Mouse (Mus musculus): ENCODE results near the gene Chst15. TPM values are rescaled to one million over a fixed set of nuclear protein-coding genes. Genes with fewer than 3 reads are reported as not detected.
A peak's percentile ranks its signal among the peaks of the same experiment; 100 is the strongest.

Chst15 gene
- polyA plus RNA-seq, 1 experiment from 2014 or later: 12.8 TPM

- H3K9ac ChIP-seq (ENCODE audit: low read depth, low read length): no peak overlapping the region
- no peaks in the 10 kb centered on the region for H3K27me3 ChIP-seq (replicated peaks; ENCODE audit: control insufficient read depth, insufficient read depth, low read length)
- no peak overlapping the region for H3K27ac ChIP-seq (ENCODE audit: low read depth, low read length)
- H3K9me3 ChIP-seq (ENCODE audit: control insufficient read depth, low read length): no peaks in the 10 kb centered on the region
- no peak for DNase-seq (ENCODE audit: low spot score)
- H3K4me2 ChIP-seq: no peak overlapping the region
- peaks cover 4% of the 10 kb centered on the region for H3K4me1 ChIP-seq (replicated peaks; ENCODE audit: control insufficient read depth, insufficient read depth, low read length)
- no peaks in the 10 kb centered on the region; the same call in 1 of the 2 replicates for H3K36me3 ChIP-seq (ENCODE audit: control insufficient read depth, insufficient read depth, low read length)
- ATAC-seq (replicated peaks; ENCODE audit: low FRiP score): no peak
- no peak overlapping the region for H3K4me3 ChIP-seq (ENCODE audit: low read depth, low read length)
- WGBS: 75% methylated on average over 4 of the region's 4 CpGs
These were observed 49.1 kb downstream of the Chst15 start for GRCm38 (mm10) chr7:132267721-132268498.

DNA sequence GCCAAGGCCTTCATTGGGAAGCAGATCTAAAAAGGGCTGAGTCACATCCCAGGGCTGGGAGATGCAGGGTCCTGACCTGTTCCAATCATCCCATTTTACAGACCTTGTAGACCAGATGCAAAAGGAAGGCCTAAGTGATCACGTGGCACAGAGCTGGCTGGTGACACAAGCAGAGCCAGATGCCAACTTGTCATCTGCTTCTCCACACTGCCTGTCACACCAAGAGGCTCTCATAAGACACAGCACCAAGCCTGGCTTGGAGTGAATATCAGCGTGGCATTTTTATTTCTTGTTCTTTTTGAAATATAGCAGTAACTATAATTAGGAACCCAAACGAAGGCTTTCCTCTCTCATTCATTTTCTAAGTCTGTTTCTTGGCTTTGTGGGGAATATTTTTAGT is 52.3 kb downstream of the Chst15 start:
- no peak for DNase-seq (ENCODE audit: low spot score)

DNA sequence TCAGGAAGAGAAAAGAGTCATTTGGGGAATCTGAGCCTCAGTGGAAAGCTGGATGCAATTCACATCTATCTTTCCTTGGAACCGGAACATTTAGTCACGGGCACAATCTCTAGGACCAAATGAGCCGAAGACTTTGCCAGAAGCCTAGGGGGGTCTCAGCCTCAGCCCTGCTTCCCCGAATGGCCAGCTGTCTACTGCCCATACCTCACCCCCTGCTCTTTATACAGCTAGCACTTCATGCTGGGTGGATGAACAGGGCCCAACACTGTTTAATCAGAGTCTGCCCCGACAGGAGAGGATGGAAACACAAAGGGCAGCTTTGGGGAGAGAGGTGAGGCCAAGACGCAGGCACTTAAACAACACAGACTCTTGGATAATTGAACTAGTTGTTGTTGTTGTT is 53.8 kb downstream of the Chst15 start:
- 79% methylated on average over 6 of the region's 6 CpGs for WGBS
- H3K4me1 ChIP-seq (replicated peaks; ENCODE audit: control insufficient read depth, insufficient read depth, low read length): peaks cover 15% of the 10 kb centered on the region
- H3K27me3 ChIP-seq (replicated peaks; ENCODE audit: control insufficient read depth, insufficient read depth, low read length): no peaks in the 10 kb centered on the region
- H3K4me3 ChIP-seq (ENCODE audit: low read depth, low read length): no peak overlapping the region
- H3K4me2 ChIP-seq: no peak overlapping the region
- no peaks in the 10 kb centered on the region; the same call in 1 of the 2 replicates for H3K36me3 ChIP-seq (ENCODE audit: control insufficient read depth, insufficient read depth, low read length)
- no peak overlapping the region for H3K9ac ChIP-seq (ENCODE audit: low read depth, low read length)
- no peak for ATAC-seq (replicated peaks; ENCODE audit: low FRiP score)
- no peak for DNase-seq (ENCODE audit: low spot score)
- H3K9me3 ChIP-seq (ENCODE audit: control insufficient read depth, low read length): no peaks in the 10 kb centered on the region
- H3K27ac ChIP-seq (ENCODE audit: low read depth, low read length): no peak overlapping the region

More for the DNA sequence above, 52.3 kb downstream of the Chst15 start:
- H3K9ac ChIP-seq (ENCODE audit: low read depth, low read length): no peak overlapping the region
- no peak overlapping the region for H3K4me2 ChIP-seq
- ATAC-seq (replicated peaks; ENCODE audit: low FRiP score): no peak
- peaks cover 15% of the 10 kb centered on the region for H3K4me1 ChIP-seq (replicated peaks; ENCODE audit: control insufficient read depth, insufficient read depth, low read length)
- WGBS: 79% methylated on average over 3 of the region's 3 CpGs
- no peaks in the 10 kb centered on the region for H3K27me3 ChIP-seq (replicated peaks; ENCODE audit: control insufficient read depth, insufficient read depth, low read length)
- no peak overlapping the region for H3K27ac ChIP-seq (ENCODE audit: low read depth, low read length)
- H3K4me3 ChIP-seq (ENCODE audit: low read depth, low read length): no peak overlapping the region
- H3K36me3 ChIP-seq (ENCODE audit: control insufficient read depth, insufficient read depth, low read length): no peaks in the 10 kb centered on the region; the same call in 1 of the 2 replicates
- H3K9me3 ChIP-seq (ENCODE audit: control insufficient read depth, low read length): no peaks in the 10 kb centered on the region

DNA sequence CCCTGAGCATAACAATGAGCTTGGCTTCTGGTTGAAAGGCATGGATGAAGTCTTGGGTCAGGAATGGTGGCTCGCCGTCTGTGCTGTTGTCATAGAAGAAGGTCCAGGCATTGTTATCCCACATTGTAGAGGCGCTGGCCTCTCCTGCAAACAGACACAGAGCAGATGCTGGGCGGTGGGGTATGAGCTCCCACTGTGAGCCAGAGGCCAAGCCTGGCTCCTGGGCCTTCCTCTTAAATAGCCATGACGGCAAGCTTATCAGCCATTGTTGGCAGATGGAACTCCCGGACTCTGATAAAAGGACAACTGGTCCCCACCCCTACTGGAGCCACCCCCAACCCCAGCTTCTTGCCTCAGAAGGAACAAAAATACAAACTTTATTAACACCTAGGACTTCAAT is 54.3 kb downstream of the Chst15 start:
- ATAC-seq (replicated peaks; ENCODE audit: low FRiP score) (peak; percentile 72), DNase-seq (ENCODE audit: low spot score) (no peak)
- Histone ChIP-seq H3K27me3 (replicated peaks; ENCODE audit: control insufficient read depth, insufficient read depth, low read length) (no peaks in the 10 kb centered on the region), H3K9ac (ENCODE audit: low read depth, low read length) (no peak overlapping the region), H3K4me2 (peak overlapping the region; percentile 43; the same call in 1 of the 2 replicates), H3K27ac (ENCODE audit: low read depth, low read length) (no peak overlapping the region), H3K9me3 (ENCODE audit: control insufficient read depth, low read length) (no peaks in the 10 kb centered on the region), H3K4me1 (replicated peaks; ENCODE audit: control insufficient read depth, insufficient read depth, low read length) (peaks cover 15% of the 10 kb centered on the region), H3K4me3 (ENCODE audit: low read depth, low read length) (no peak overlapping the region), H3K36me3 (ENCODE audit: control insufficient read depth, insufficient read depth, low read length) (no peaks in the 10 kb centered on the region; the same call in 1 of the 2 replicates)
- 48% methylated on average over 6 of the region's 6 CpGs for WGBS

DNA sequence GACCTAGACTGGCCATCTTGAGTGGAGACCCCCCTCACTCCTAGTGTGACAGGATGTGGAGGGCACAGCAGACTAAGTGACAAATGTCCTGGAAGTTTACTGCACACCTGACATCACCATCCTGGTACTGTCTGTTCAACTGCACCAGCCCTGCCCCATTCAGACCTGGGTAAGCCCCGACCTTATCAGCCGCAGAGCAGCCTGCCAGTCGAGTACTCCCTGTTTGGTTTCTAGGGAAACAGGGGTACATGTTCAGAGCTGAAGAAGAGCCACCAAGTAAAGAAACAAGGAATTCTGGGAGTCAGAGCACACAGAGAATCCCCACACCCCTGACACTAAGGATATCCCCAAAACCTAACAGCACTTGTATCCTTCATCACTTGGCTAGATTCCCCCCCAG is 55.1 kb downstream of the Chst15 start:
- DNase-seq (ENCODE audit: low spot score) (no peak), ATAC-seq (replicated peaks; ENCODE audit: low FRiP score) (peak; percentile 93)
- Histone ChIP-seq H3K4me3 (ENCODE audit: low read depth, low read length) (no peak overlapping the region), H3K27ac (ENCODE audit: low read depth, low read length) (no peak overlapping the region), H3K9me3 (ENCODE audit: control insufficient read depth, low read length) (no peaks in the 10 kb centered on the region), H3K27me3 (replicated peaks; ENCODE audit: control insufficient read depth, insufficient read depth, low read length) (no peaks in the 10 kb centered on the region), H3K9ac (ENCODE audit: low read depth, low read length) (no peak overlapping the region), H3K4me1 (replicated peaks; ENCODE audit: control insufficient read depth, insufficient read depth, low read length) (peaks cover 15% of the 10 kb centered on the region), H3K4me2 (peak overlapping the region; percentile 43; the same call in 1 of the 2 replicates), H3K36me3 (ENCODE audit: control insufficient read depth, insufficient read depth, low read length) (no peaks in the 10 kb centered on the region)
- WGBS: 18% methylated on average over 3 of the region's 3 CpGs

DNA sequence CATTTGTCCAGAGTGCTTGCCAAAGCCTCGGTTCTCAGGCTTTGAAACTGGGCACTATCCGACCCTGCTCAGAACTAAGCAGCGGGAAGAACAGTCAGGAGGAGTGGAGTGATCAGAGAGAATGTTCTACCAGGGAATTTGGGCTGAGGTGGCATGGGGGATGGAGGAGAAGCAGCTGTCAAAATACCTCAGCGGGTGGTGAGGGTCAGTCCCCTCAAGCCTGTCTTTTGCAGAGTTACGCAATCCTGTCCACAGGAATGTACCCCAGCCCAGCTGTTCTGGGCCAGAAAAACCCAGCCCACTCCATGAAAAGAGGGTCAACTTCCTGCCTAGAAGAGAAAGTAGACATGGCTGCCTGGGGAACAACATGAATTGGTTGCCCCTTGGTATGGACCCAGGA is 56.4 kb downstream of the Chst15 start:
- ATAC-seq (replicated peaks; ENCODE audit: low FRiP score) (no peak), DNase-seq (ENCODE audit: low spot score) (no peak)
- Histone ChIP-seq H3K9ac (ENCODE audit: low read depth, low read length) (no peak overlapping the region), H3K36me3 (ENCODE audit: control insufficient read depth, insufficient read depth, low read length) (no peaks in the 10 kb centered on the region), H3K4me3 (ENCODE audit: low read depth, low read length) (no peak overlapping the region), H3K27ac (ENCODE audit: low read depth, low read length) (no peak overlapping the region), H3K27me3 (replicated peaks; ENCODE audit: control insufficient read depth, insufficient read depth, low read length) (no peaks in the 10 kb centered on the region), H3K4me1 (replicated peaks; ENCODE audit: control insufficient read depth, insufficient read depth, low read length) (peaks cover 15% of the 10 kb centered on the region), H3K4me2 (no peak overlapping the region), H3K9me3 (ENCODE audit: control insufficient read depth, low read length) (no peaks in the 10 kb centered on the region)
- WGBS: 77% methylated on average over 5 of the region's 5 CpGs

- DNase-seq (ENCODE audit: low spot score): no peak
- Histone ChIP-seq H3K4me2 (no peak overlapping the region), H3K27ac (ENCODE audit: low read depth, low read length) (no peak overlapping the region), H3K4me1 (replicated peaks; ENCODE audit: control insufficient read depth, insufficient read depth, low read length) (peaks cover 15% of the 10 kb centered on the region), H3K9ac (ENCODE audit: low read depth, low read length) (no peak overlapping the region), H3K36me3 (ENCODE audit: control insufficient read depth, insufficient read depth, low read length) (no peaks in the 10 kb centered on the region), H3K27me3 (replicated peaks; ENCODE audit: control insufficient read depth, insufficient read depth, low read length) (no peaks in the 10 kb centered on the region), H3K9me3 (ENCODE audit: control insufficient read depth, low read length) (no peaks in the 10 kb centered on the region), H3K4me3 (ENCODE audit: low read depth, low read length) (no peak overlapping the region)
- WGBS: 44% methylated on average over 7 of the region's 7 CpGs
- ATAC-seq (replicated peaks; ENCODE audit: low FRiP score): no peak
These were observed 58.2 kb downstream of the Chst15 start for GRCm38 (mm10) chr7:132258817-132259216.

DNA sequence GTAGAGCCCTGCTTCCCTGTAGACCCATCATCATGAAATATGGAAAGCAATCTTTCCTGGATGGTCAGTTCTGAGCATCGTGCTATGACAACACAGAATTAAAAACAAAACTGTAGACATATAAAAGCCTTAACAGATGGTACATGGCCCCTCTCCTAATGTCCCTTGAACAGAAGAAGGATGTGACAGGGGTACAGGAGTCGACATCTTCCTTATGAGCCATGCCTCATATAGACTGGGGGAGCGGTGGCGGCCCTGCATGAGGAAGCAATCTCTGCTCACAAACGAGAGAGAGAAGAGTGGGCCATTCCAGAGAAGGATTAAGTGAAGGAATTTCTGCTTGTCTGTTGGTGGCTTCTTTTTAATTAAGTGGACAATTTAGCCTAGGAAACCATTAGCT is 58.8 kb downstream of the Chst15 start:
- H3K4me3 ChIP-seq (ENCODE audit: low read depth, low read length): no peak overlapping the region
- WGBS: 76% methylated on average over 5 of the region's 5 CpGs
- ATAC-seq (replicated peaks; ENCODE audit: low FRiP score) (no peak), DNase-seq (ENCODE audit: low spot score) (no peak)
- no peak overlapping the region for H3K9ac ChIP-seq (ENCODE audit: low read depth, low read length)
- H3K4me1 ChIP-seq (replicated peaks; ENCODE audit: control insufficient read depth, insufficient read depth, low read length): peaks cover 14% of the 10 kb centered on the region
- no peak overlapping the region for H3K4me2 ChIP-seq
- H3K27ac ChIP-seq (ENCODE audit: low read depth, low read length): no peak overlapping the region
- no peaks in the 10 kb centered on the region for H3K36me3 ChIP-seq (ENCODE audit: control insufficient read depth, insufficient read depth, low read length)
- H3K27me3 ChIP-seq (replicated peaks; ENCODE audit: control insufficient read depth, insufficient read depth, low read length): no peaks in the 10 kb centered on the region
- no peaks in the 10 kb centered on the region for H3K9me3 ChIP-seq (ENCODE audit: control insufficient read depth, low read length)

- no peaks in the 10 kb centered on the region for H3K36me3 ChIP-seq (ENCODE audit: control insufficient read depth, insufficient read depth, low read length)
- H3K4me1 ChIP-seq (replicated peaks; ENCODE audit: control insufficient read depth, insufficient read depth, low read length): no peaks in the 10 kb centered on the region
- H3K27ac ChIP-seq (ENCODE audit: low read depth, low read length): no peak overlapping the region
- no peak overlapping the region for H3K9ac ChIP-seq (ENCODE audit: low read depth, low read length)
- DNase-seq (ENCODE audit: low spot score): no peak
- H3K4me2 ChIP-seq: no peak overlapping the region
- no peak for ATAC-seq (replicated peaks; ENCODE audit: low FRiP score)
- H3K27me3 ChIP-seq (replicated peaks; ENCODE audit: control insufficient read depth, insufficient read depth, low read length): no peaks in the 10 kb centered on the region
- no peak overlapping the region for H3K4me3 ChIP-seq (ENCODE audit: low read depth, low read length)
- WGBS: 81% methylated on average over 5 of the region's 5 CpGs
- no peaks in the 10 kb centered on the region for H3K9me3 ChIP-seq (ENCODE audit: control insufficient read depth, low read length)
These were observed 63.5 kb downstream of the Chst15 start for GRCm38 (mm10) chr7:132253513-132253912.

Measured in liver, embryonic 11.5 days (tissue).